Mouse (Mus musculus): ENCODE data around the gene 1700020L24Rik. TPM values are rescaled to one million over a fixed set of nuclear protein-coding genes. Genes with fewer than 3 reads are reported as not detected.

The 1700020L24Rik gene
- total and polyA plus RNA-seq, 3 experiments = 0.60 TPM; not detected in 2

DNA sequence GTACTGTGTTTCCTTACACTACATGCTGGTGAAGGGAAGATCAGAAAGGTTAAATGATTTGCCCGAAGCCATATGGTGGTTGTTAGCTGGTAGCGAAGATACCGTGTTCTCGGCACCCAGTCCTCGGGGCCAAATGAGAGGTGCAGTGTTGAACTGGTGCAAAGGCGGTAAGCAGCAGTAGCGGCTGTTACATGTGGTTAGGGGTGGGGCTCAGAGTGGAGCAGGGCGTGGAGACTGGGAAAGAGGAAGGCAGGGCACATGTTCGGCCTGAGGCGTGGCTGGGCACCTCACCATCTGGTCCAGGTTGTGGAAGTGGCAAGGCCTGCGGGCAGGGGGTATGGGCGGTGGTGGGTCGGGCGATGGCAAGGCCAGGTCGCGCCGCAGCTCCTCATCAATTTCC, 10.5 kb upstream of the 1700020L24Rik start (continued):
- no peak for TF ChIP-seq JUND (IDR thresholded peaks at IDR 0.05; ENCODE audit: low read depth, low read length)

DNA sequence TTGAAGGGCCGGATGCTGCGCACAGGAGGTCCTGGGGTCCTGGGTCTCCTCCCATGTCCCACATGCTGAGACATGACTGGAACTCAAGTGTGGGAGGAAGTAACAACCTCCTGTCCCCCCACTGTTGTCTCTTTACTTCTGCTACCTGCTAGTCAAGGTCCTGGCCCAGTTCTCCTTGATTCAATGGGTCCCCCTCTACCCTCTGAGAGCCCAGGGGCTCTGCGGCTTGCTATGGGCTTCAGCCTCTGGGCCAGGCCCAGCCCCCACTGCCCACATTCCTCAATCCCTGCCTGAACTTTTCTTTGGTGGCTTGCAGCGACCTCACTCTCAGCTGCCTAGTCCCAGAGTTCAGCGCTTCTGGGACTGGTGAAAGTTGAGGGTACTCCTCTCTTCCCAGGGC, 8.1 kb upstream of the 1700020L24Rik start, which contains the start of gene Gas2l2:
Gas2l2 (minus strand) TSS at position 101 of the 400 bp plus-strand sequence.
- H3K27me3 ChIP-seq (ENCODE audit: control insufficient read depth in 1 of 2, insufficient read depth in 2 of 2, low read length in 2 of 2) = peaks cover 5 to 28% of the 10 kb centered on the region in 2 experiments
- TF ChIP-seq RCOR1 (IDR thresholded peaks at IDR 0.05; ENCODE audit: low read depth, low read length) (no peak), MAX (IDR thresholded peaks at IDR 0.05; ENCODE audit: low read length) (no peak), GABPA (IDR thresholded peaks at IDR 0.05; ENCODE audit: low read depth, low read length) (no peak), NRF1 (IDR thresholded peaks at IDR 0.05; ENCODE audit: insufficient read depth, low read depth, low read length, poor library complexity, severe bottlenecking) (no peak), MEF2A (IDR thresholded peaks at IDR 0.05; ENCODE audit: extremely low read depth, insufficient replicate concordance, low read depth, low read length, poor library complexity, severe bottlenecking) (no peak), ZNF384 (IDR thresholded peaks at IDR 0.05; ENCODE audit: low read depth, low read length) (no peak), BHLHE40 (IDR thresholded peaks at IDR 0.05; ENCODE audit: borderline replicate concordance, low read depth, low read length) (no peak), MXI1 (IDR thresholded peaks at IDR 0.05; ENCODE audit: low read depth, low read length) (no peak)

DNA sequence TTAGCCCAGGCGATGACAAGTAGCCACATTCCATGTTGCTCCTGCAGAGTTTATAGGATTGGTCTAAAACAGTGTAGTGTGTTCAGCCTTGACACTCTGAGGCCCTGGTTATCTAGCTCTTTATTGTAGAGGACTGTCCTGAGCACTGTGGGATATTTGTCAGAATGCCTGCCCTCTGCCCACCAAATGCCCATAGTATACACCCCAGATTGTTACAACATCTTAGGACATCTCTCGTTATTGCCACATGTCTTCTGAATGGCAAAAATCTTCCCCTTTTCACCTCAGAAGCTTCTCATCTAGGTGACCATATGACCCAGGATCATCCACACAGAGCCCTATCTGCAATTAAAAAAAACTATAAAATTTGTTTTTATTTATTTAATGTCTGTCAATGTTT, 4.9 kb upstream of the 1700020L24Rik start:
- H3K27ac ChIP-seq (ENCODE audit: control insufficient read depth, low read depth, low read length) = no peak overlapping the region
- H3K4me1 ChIP-seq (ENCODE audit: control insufficient read depth in 1 of 2, insufficient read depth in 2 of 2, low read length in 2 of 2) = peaks cover 0 to 3% of the 10 kb centered on the region in 2 experiments; a peak in 3 of 4 replicates
- H3K27me3 ChIP-seq (ENCODE audit: control insufficient read depth in 1 of 2, insufficient read depth in 2 of 2, low read length in 2 of 2) = peaks cover 20 to 43% of the 10 kb centered on the region in 2 experiments
- H3K9me3 ChIP-seq (replicated peaks; ENCODE audit: insufficient read depth, low read length) = no peaks in the 10 kb centered on the region
- no peak overlapping the region for H3K9ac ChIP-seq (ENCODE audit: control insufficient read depth, low read depth, low read length, poor library complexity, severe bottlenecking)
- no peak for DNase-seq (ENCODE audit: low read depth, low spot score)
- H3K4me3 ChIP-seq (ENCODE audit: control insufficient read depth in 1 of 2, insufficient read depth in 1 of 2, low read depth in 2 of 2, low read length in 2 of 2) = no peak overlapping the region
- TF ChIP-seq MYC (IDR thresholded peaks at IDR 0.05; ENCODE audit: low read depth, low read length) (no peak), GABPA (IDR thresholded peaks at IDR 0.05; ENCODE audit: low read depth, low read length) (no peak), SIN3A (IDR thresholded peaks at IDR 0.05; ENCODE audit: low read length) (no peak), CTCF (IDR thresholded peaks at IDR 0.05 in 2 of 3, conservative IDR thresholded peaks at IDR 0.05 in 1 of 3; ENCODE audit: control insufficient read depth in 1 of 3, insufficient read depth in 1 of 3, low read depth in 2 of 3, low read length in 3 of 3, poor library complexity in 1 of 3, severe bottlenecking in 1 of 3) (no peak), ZC3H11A (IDR thresholded peaks at IDR 0.05; ENCODE audit: low read depth, low read length) (no peak), POLR2AphosphoS5 (IDR thresholded peaks at IDR 0.05; ENCODE audit: borderline replicate concordance, low read depth, low read length) (no peak), MAZ (IDR thresholded peaks at IDR 0.05; ENCODE audit: low read depth, low read length) (no peak), TBP (IDR thresholded peaks at IDR 0.05; ENCODE audit: low read depth, low read length) (no peak), NRF1 (IDR thresholded peaks at IDR 0.05; ENCODE audit: insufficient read depth, low read depth, low read length, poor library complexity, severe bottlenecking) (no peak), CHD1 (IDR thresholded peaks at IDR 0.05; ENCODE audit: low read depth, low read length) (no peak), MXI1 (IDR thresholded peaks at IDR 0.05; ENCODE audit: low read depth, low read length) (no peak)
- H3K79me2 ChIP-seq (ENCODE audit: control insufficient read depth, insufficient read depth, low read length, poor library complexity) = no peaks in the 10 kb centered on the region
- H3K36me3 ChIP-seq (ENCODE audit: control insufficient read depth in 1 of 2, insufficient read depth in 2 of 2, low read length in 2 of 2) = no peaks in the 10 kb centered on the region

More for the DNA sequence above, 8.1 kb upstream of the 1700020L24Rik start, which contains the start of gene Gas2l2:
- Histone ChIP-seq H3K36me3 (ENCODE audit: control insufficient read depth in 1 of 2, insufficient read depth in 2 of 2, low read length in 2 of 2) (peaks cover 0 to 5% of the 10 kb centered on the region in 2 experiments; a peak in 1 of 4 replicates), H3K79me2 (ENCODE audit: control insufficient read depth, insufficient read depth, low read length, poor library complexity) (no peaks in the 10 kb centered on the region), H3K4me1 (ENCODE audit: control insufficient read depth in 1 of 2, insufficient read depth in 2 of 2, low read length in 2 of 2) (peaks cover 0 to 12% of the 10 kb centered on the region in 2 experiments; a peak in 3 of 4 replicates), H3K9me3 (replicated peaks; ENCODE audit: insufficient read depth, low read length) (no peaks in the 10 kb centered on the region), H3K4me3 (ENCODE audit: control insufficient read depth in 1 of 2, insufficient read depth in 1 of 2, low read depth in 2 of 2, low read length in 2 of 2) (no peak within 1 kb of the TSS), H3K27ac (ENCODE audit: control insufficient read depth, low read depth, low read length) (no peak within 1 kb of the TSS), H3K9ac (ENCODE audit: control insufficient read depth, low read depth, low read length, poor library complexity, severe bottlenecking) (no peak within 1 kb of the TSS)
- no peak for DNase-seq (ENCODE audit: low read depth, low spot score)
